Mouse (Mus musculus): ENCODE measurements around the gene 2610042L04Rik. TPM values are rescaled to one million over a fixed set of nuclear protein-coding genes. Genes with fewer than 3 reads are reported as not detected.
"Not testable (repeated sequence)": the region's sequence is repeated elsewhere in the genome, so short reads cannot be mapped to it uniquely, and the experiment has no call there.

The 2610042L04Rik gene
- polyA plus RNA-seq, 1 experiment from 2014 or later: 1.3 TPM

GRCm38 (mm10) chr14:4403840-4404239 lies 69.3 kb downstream of the 2610042L04Rik start:
- not testable (repeated sequence) for ATAC-seq (ENCODE audit: low FRiP score, low read depth); H3K9me3 ChIP-seq; H3K4me2 ChIP-seq (replicated peaks); H3K4me3 ChIP-seq; H3K9ac ChIP-seq (replicated peaks); H3K36me3 ChIP-seq; H3K27me3 ChIP-seq; H3K27ac ChIP-seq (replicated peaks); H3K4me1 ChIP-seq

Other genes starting within 250 kb of the 2610042L04Rik start
- gene Gm8108, start 224.2 kb upstream of the 2610042L04Rik start, polyA plus RNA-seq (2016; fragmentation: Nextera tagmentation; extraction: Ambion mirVana): 0.33 and 1.2 TPM in 2 replicates
- not detected in 2 replicates for gene Gm3127, start 169.7 kb upstream of the 2610042L04Rik start, polyA plus RNA-seq (2016; fragmentation: Nextera tagmentation; extraction: Ambion mirVana)
- gene Gm2974, start 152.2 kb upstream of the 2610042L04Rik start, polyA plus RNA-seq (2016; fragmentation: Nextera tagmentation; extraction: Ambion mirVana): 1.2 and 1.6 TPM in 2 replicates
- not detected in 2 replicates for gene Gm3138, start 85.1 kb upstream of the 2610042L04Rik start, polyA plus RNA-seq (2016; fragmentation: Nextera tagmentation; extraction: Ambion mirVana)
- not detected in 2 replicates for gene Gm3149, start 17.5 kb upstream of the 2610042L04Rik start, polyA plus RNA-seq (2016; fragmentation: Nextera tagmentation; extraction: Ambion mirVana)
- not detected in 2 replicates for gene Gm3159, start 62.8 kb downstream of the 2610042L04Rik start, polyA plus RNA-seq (2016; fragmentation: Nextera tagmentation; extraction: Ambion mirVana)
- gene Gm3164, start 80.7 kb downstream of the 2610042L04Rik start, polyA plus RNA-seq (2016; fragmentation: Nextera tagmentation; extraction: Ambion mirVana): 0.74 and 1.0 TPM in 2 replicates
- not detected in 2 replicates for gene Gm3173, start 96.2 kb downstream of the 2610042L04Rik start, polyA plus RNA-seq (2016; fragmentation: Nextera tagmentation; extraction: Ambion mirVana)
- not detected in 2 replicates for gene Gm3182, start 147.0 kb downstream of the 2610042L04Rik start, polyA plus RNA-seq (2016; fragmentation: Nextera tagmentation; extraction: Ambion mirVana)
- not detected in 2 replicates for gene Gm3047, start 220.6 kb downstream of the 2610042L04Rik start, polyA plus RNA-seq (2016; fragmentation: Nextera tagmentation; extraction: Ambion mirVana)